Mouse (Mus musculus): Measurements from ENCODE around the gene Irx5.

The Irx5 gene

GRCm38 (mm10) chr8:92357398-92357981 is at the start of gene Irx5:
Irx5 (plus strand) TSS chr8:92357625.
- peak; percentile 70 for DNase-seq

GRCm38 (mm10) chr8:92312178-92312577 is 45.2 kb upstream of the Irx5 start:
- no peak for DNase-seq

GRCm38 (mm10) chr8:92313707-92314106 is 43.7 kb upstream of the Irx5 start:
- DNase-seq = no peak

- no peak for DNase-seq
These were observed 33.7 kb upstream of the Irx5 start for GRCm38 (mm10) chr8:92323751-92324150.

GRCm38 (mm10) chr8:92327176-92327575 is 30.2 kb upstream of the Irx5 start:
- DNase-seq = no peak

GRCm38 (mm10) chr8:92329273-92329672 is 28.2 kb upstream of the Irx5 start:
- DNase-seq = no peak

- DNase-seq = peak; percentile 13
These were observed 25.6 kb upstream of the Irx5 start for GRCm38 (mm10) chr8:92331811-92332210.

GRCm38 (mm10) chr8:92333406-92333805 is 24.0 kb upstream of the Irx5 start:
- DNase-seq = no peak

GRCm38 (mm10) chr8:92335079-92335478 is 22.3 kb upstream of the Irx5 start:
- no peak for DNase-seq

GRCm38 (mm10) chr8:92336041-92336440 is 21.4 kb upstream of the Irx5 start:
- no peak for DNase-seq

GRCm38 (mm10) chr8:92343544-92343943 is 13.9 kb upstream of the Irx5 start:
- DNase-seq = no peak

GRCm38 (mm10) chr8:92349898-92350486 is 7.4 kb upstream of the Irx5 start:
- no peak for DNase-seq

- no peak for DNase-seq
These were observed 4.0 kb upstream of the Irx5 start for GRCm38 (mm10) chr8:92353405-92353804.

GRCm38 (mm10) chr8:92354536-92355482 is 2.6 kb upstream of the Irx5 start:
- DNase-seq = peak; percentile 15

GRCm38 (mm10) chr8:92355701-92356612 is 1.5 kb upstream of the Irx5 start:
- DNase-seq = peak; percentile 98

- DNase-seq = peak; percentile 7
These were observed 631 bp upstream of the Irx5 start for GRCm38 (mm10) chr8:92356613-92357375.

GRCm38 (mm10) chr8:92358141-92358999 is 945 bp downstream of the Irx5 start:
- DNase-seq = peak; percentile 28

GRCm38 (mm10) chr8:92359000-92359832 is 1.8 kb downstream of the Irx5 start:
- peak; percentile 20 for DNase-seq

- DNase-seq = no peak
These were observed 2.3 kb downstream of the Irx5 start for GRCm38 (mm10) chr8:92359833-92360082.
